Mouse (Mus musculus): ENCODE measurements around the gene Rac1. TPM values are rescaled to one million over a fixed set of nuclear protein-coding genes. Genes with fewer than 3 reads are reported as not detected.

Gene Rac1
- polyA plus RNA-seq, 1 experiment from 2014 or later = 450 TPM

DNA sequence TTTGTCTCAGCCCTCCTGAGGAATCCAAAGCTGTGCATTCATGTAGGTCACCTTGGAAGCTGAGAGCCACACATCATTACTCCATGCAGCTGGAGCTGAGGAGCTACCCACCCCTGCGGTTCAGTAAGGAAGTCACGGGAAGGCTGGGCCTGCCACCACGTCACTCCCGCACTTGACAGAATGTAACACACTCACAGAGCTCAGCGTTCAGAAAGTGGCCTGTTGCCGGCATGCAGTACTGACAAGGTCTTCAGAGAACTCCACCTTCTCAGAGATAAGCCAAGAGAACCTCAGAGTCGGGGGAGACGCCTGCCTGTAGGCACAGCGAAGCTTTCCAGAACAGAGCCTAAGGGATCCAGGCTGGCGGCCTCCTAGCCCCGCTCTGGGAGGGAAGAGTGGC lies 18.1 kb downstream of the Rac1 start:
- Histone ChIP-seq H3K4me2 (replicated peaks; ENCODE audit: low read depth, low read length) (no peak overlapping the region), H3K9ac (replicated peaks; ENCODE audit: low read depth) (no peak overlapping the region), H3K27ac (ENCODE audit: low read length) (peak overlapping the region; percentile 33; the same call in 1 of the 2 replicates), H3K9me3 (ENCODE audit: low read length) (no peaks in the 10 kb centered on the region), H3K4me3 (ENCODE audit: low read depth, low read length) (no peak overlapping the region), H3K27me3 (replicated peaks; ENCODE audit: insufficient read depth, low read length) (no peaks in the 10 kb centered on the region), H3K36me3 (ENCODE audit: insufficient read depth, low read length) (peaks cover 31% of the 10 kb centered on the region), H3K4me1 (ENCODE audit: insufficient read depth, low read depth, low read length) (peaks cover 3% of the 10 kb centered on the region; the same call in 1 of the 2 replicates)
- WGBS = 35% methylated on average over 11 of the region's 11 CpGs
- ATAC-seq = peak; percentile 84
- DNase-seq (ENCODE audit: low spot score) = peak; percentile 79
- TF ChIP-seq EP300 (IDR thresholded peaks at IDR 0.05) (no peak), CTCF (IDR thresholded peaks at IDR 0.05) (no peak)

DNA sequence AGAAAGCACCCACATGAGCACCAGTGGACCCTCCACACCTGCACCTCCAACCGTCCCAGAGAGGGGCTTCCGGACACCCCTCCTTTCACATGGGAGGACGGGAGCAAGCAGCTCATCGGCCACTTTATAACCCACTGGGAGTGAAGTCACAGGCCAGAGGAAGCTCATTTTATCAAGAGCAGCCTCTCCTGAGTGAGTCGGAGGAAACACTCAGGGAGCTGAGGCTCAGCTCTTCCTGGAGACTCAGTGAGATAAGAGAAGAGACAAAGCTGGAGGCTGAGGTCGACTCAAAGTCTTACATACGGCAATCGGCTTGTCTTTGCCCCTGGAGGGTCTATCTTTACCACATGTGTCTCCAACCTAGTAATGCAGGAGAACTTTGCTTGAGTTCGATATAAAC lies 18.5 kb downstream of the Rac1 start:
- no peak for TF ChIP-seq EP300 (IDR thresholded peaks at IDR 0.05)
- TF ChIP-seq CTCF (IDR thresholded peaks at IDR 0.05) = no peak
- Histone ChIP-seq H3K27me3 (replicated peaks; ENCODE audit: insufficient read depth, low read length) (no peaks in the 10 kb centered on the region), H3K27ac (ENCODE audit: low read length) (0 out of 2 replicates have a peak overlapping the region, but pooled peaks have one; percentile 33), H3K4me2 (replicated peaks; ENCODE audit: low read depth, low read length) (no peak overlapping the region), H3K9ac (replicated peaks; ENCODE audit: low read depth) (no peak overlapping the region), H3K4me1 (ENCODE audit: insufficient read depth, low read depth, low read length) (peaks cover 3% of the 10 kb centered on the region; the same call in 1 of the 2 replicates), H3K36me3 (ENCODE audit: insufficient read depth, low read length) (peaks cover 29% of the 10 kb centered on the region), H3K9me3 (ENCODE audit: low read length) (no peaks in the 10 kb centered on the region), H3K4me3 (ENCODE audit: low read depth, low read length) (no peak overlapping the region)
- DNase-seq (ENCODE audit: low spot score) = no peak
- no peak for ATAC-seq
- 49% methylated on average over 9 of the region's 9 CpGs for WGBS

DNA sequence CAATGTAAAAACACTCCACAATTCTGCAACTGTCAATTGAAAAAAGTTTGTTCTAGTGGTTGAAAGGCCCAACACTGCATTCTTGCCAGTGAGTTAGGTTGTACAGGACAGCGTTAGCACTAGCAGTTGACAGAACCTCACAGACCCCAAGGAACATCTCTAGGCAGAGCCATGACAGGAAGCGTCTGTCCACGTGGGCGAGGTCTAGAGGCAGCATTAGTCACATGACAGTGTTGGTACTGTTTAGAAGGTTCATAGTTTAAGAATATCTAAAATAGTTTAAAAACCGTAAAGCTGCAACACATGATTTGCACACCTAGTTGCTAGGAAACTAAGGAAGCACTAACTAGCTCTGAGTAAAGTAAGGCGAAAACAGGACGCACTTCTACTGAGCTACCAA lies 22.3 kb downstream of the Rac1 start:
- no peak for DNase-seq (ENCODE audit: low spot score)
- no peak for TF ChIP-seq CTCF (IDR thresholded peaks at IDR 0.05)
- TF ChIP-seq EP300 (IDR thresholded peaks at IDR 0.05) = no peak
- H3K4me3 ChIP-seq (ENCODE audit: low read depth, low read length) = no peak overlapping the region
- H3K4me1 ChIP-seq (ENCODE audit: insufficient read depth, low read depth, low read length) = no peaks in the 10 kb centered on the region
- WGBS = 79% methylated on average over 7 of the region's 7 CpGs
- no peak overlapping the region for H3K4me2 ChIP-seq (replicated peaks; ENCODE audit: low read depth, low read length)
- H3K27me3 ChIP-seq (replicated peaks; ENCODE audit: insufficient read depth, low read length) = no peaks in the 10 kb centered on the region
- H3K27ac ChIP-seq (ENCODE audit: low read length) = no peak overlapping the region
- H3K9me3 ChIP-seq (ENCODE audit: low read length) = no peaks in the 10 kb centered on the region
- peaks cover 22% of the 10 kb centered on the region for H3K36me3 ChIP-seq (ENCODE audit: insufficient read depth, low read length)
- no peak overlapping the region for H3K9ac ChIP-seq (replicated peaks; ENCODE audit: low read depth)
- ATAC-seq = no peak

DNA sequence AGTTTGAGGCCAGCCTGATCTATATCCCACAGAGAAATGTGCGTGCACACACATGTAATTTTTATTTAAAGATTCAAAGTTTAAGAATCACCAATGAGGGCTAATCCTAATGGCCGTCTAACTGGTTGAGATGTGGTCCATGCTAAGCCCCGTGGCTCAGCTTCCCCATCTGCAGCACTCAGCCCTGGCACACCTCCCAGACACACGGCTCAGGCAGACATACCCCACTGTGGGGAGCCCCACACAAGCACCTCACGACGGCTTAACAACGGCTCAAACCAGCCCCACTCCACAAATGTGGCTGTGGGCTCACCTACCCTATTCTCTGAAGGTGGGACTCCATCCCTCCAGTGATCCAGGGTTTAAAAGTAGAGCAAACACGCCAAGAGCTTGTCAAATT lies 22.8 kb downstream of the Rac1 start:
- Histone ChIP-seq H3K27ac (ENCODE audit: low read length) (no peak overlapping the region), H3K4me1 (ENCODE audit: insufficient read depth, low read depth, low read length) (no peaks in the 10 kb centered on the region), H3K4me2 (replicated peaks; ENCODE audit: low read depth, low read length) (no peak overlapping the region), H3K9me3 (ENCODE audit: low read length) (no peaks in the 10 kb centered on the region), H3K4me3 (ENCODE audit: low read depth, low read length) (no peak overlapping the region), H3K36me3 (ENCODE audit: insufficient read depth, low read length) (peaks cover 22% of the 10 kb centered on the region), H3K27me3 (replicated peaks; ENCODE audit: insufficient read depth, low read length) (no peaks in the 10 kb centered on the region), H3K9ac (replicated peaks; ENCODE audit: low read depth) (no peak overlapping the region)
- WGBS = 82% methylated on average over 8 of the region's 8 CpGs
- ATAC-seq = no peak
- no peak for TF ChIP-seq CTCF (IDR thresholded peaks at IDR 0.05)
- no peak for TF ChIP-seq EP300 (IDR thresholded peaks at IDR 0.05)
- no peak for DNase-seq (ENCODE audit: low spot score)

DNA sequence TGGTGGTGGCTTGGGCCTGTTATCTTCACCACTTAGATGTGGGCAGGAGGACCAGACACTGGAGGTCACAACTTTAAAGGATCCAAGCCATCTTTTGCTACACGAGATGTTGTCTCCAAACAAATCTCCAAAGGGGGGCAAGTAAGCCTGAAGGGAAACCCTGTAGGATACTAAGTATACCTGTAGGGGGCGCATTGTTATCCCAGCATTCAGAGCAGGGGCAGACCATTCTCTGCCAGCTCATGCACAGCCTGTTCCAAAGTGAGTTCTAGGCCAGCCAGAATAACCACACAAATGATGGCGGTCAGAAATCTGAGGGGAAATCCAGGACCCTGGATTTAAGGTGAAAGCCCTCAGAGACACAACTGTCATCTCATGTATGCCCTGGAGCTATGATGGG lies 23.4 kb downstream of the Rac1 start:
- no peak overlapping the region for H3K4me2 ChIP-seq (replicated peaks; ENCODE audit: low read depth, low read length)
- H3K36me3 ChIP-seq (ENCODE audit: insufficient read depth, low read length) = peaks cover 22% of the 10 kb centered on the region
- DNase-seq (ENCODE audit: low spot score) (peak; percentile 74), ATAC-seq (peak; percentile 70; the same call in 1 of the 2 replicates)
- no peak overlapping the region for H3K9ac ChIP-seq (replicated peaks; ENCODE audit: low read depth)
- no peak overlapping the region for H3K4me3 ChIP-seq (ENCODE audit: low read depth, low read length)
- no peaks in the 10 kb centered on the region for H3K27me3 ChIP-seq (replicated peaks; ENCODE audit: insufficient read depth, low read length)
- TF ChIP-seq EP300 (IDR thresholded peaks at IDR 0.05) (no peak), CTCF (IDR thresholded peaks at IDR 0.05) (peak; percentile 77)
- H3K27ac ChIP-seq (ENCODE audit: low read length) = no peak overlapping the region
- no peaks in the 10 kb centered on the region for H3K4me1 ChIP-seq (ENCODE audit: insufficient read depth, low read depth, low read length)
- H3K9me3 ChIP-seq (ENCODE audit: low read length) = no peaks in the 10 kb centered on the region
- WGBS = 69% methylated on average over 3 of the region's 3 CpGs

DNA sequence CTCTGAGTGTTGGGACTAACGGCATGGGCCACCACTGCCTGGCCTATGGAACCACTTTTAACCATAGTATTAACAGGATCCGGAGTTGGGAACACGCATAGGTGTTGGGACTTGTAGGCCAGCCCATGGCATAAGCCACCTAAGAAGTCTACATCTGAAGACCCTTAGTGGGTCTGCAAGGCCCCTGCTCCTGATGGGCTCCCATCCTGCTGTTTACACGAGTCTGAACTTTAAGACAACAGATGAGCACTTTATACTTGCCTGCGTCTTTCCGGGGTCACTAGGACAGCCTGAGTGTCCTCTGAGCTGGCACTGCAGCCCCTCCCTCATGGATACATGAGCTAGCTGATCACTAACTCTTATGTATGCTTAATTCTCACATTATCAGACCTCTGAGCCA lies 24.1 kb downstream of the Rac1 start:
- Histone ChIP-seq H3K27me3 (replicated peaks; ENCODE audit: insufficient read depth, low read length) (no peaks in the 10 kb centered on the region), H3K36me3 (ENCODE audit: insufficient read depth, low read length) (peaks cover 22% of the 10 kb centered on the region), H3K9ac (replicated peaks; ENCODE audit: low read depth) (no peak overlapping the region), H3K4me1 (ENCODE audit: insufficient read depth, low read depth, low read length) (no peaks in the 10 kb centered on the region), H3K4me3 (ENCODE audit: low read depth, low read length) (no peak overlapping the region), H3K9me3 (ENCODE audit: low read length) (no peaks in the 10 kb centered on the region), H3K4me2 (replicated peaks; ENCODE audit: low read depth, low read length) (no peak overlapping the region), H3K27ac (ENCODE audit: low read length) (no peak overlapping the region)
- WGBS = 90% methylated on average over 6 of the region's 6 CpGs
- no peak for TF ChIP-seq CTCF (IDR thresholded peaks at IDR 0.05)
- no peak for DNase-seq (ENCODE audit: low spot score)
- no peak for ATAC-seq

Data from lung, postnatal 0 days (tissue).